Mouse (Mus musculus): Measurements from ENCODE around the gene Rftn1.

DNA sequence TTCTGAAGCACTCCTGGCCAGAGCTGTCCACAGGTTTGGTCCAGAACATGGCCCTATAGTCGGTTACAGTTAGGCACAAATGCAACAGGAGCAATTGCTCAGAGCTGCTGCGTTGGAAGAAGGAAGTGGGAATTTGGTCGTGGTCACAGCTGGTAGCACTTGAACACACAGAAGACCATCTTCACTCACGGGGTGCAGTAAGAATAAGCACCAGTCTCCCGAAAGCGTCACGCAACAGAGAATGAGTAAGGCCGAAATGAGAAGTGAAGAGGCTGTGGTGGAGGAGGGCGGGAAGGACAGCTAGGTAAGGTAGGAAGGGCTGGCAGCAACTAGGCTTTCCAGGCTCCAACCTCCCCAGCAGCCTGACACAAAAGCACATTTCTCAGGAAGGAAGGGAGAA lies 140.0 kb downstream of the Rftn1 start:
- TF ChIP-seq GATA1 (IDR thresholded peaks at IDR 0.05; ENCODE audit: borderline replicate concordance, low read length) (no peak), FLI1 (IDR thresholded peaks at IDR 0.05; ENCODE audit: low read length) (no peak)

Measured in megakaryocyte, embryonic 14.5 days (primary cell).